Mouse (Mus musculus): ENCODE measurements around the gene Thsd4. TPM values are rescaled to one million over a fixed set of nuclear protein-coding genes. Genes with fewer than 3 reads are reported as not detected.

Thsd4 gene
- polyA plus RNA-seq, 1 experiment from 2014 or later, result 11.8 TPM

DNA sequence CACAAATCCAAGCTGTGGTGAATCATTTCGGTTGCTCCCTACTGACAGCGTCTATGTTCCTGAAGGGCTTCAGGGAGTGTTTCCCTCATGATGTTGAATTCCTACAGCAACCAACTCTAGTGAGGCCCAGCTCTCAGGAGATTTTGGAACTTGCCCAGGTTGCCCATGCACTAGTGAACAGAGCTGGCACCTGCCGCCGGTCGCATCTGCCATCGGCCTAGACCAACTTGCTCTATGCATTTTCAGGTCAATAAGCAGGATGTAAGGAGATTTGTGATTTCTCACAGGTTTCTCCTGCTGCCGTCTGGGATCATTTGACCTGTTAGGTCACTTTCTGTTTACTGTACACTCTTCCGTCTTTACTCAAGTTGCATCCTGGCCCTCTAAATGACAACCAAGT lies 454.6 kb downstream of the Thsd4 start:
- Histone ChIP-seq H3K36me3 (ENCODE audit: control insufficient read depth, insufficient read depth, low read length) (no peaks in the 10 kb centered on the region), H3K4me3 (ENCODE audit: low read depth, low read length) (no peak overlapping the region), H3K4me2 (ENCODE audit: low read depth, severe bottlenecking) (no peak overlapping the region), H3K9me3 (ENCODE audit: control insufficient read depth, low read length) (no peaks in the 10 kb centered on the region), H3K27me3 (ENCODE audit: control insufficient read depth, insufficient read depth, low read length) (no peaks in the 10 kb centered on the region), H3K4me1 (ENCODE audit: control insufficient read depth, insufficient read depth, low read length) (no peaks in the 10 kb centered on the region), H3K27ac (replicated peaks; ENCODE audit: low read depth, low read length) (no peak overlapping the region), H3K9ac (ENCODE audit: low read length) (no peak overlapping the region)
- no peak for ATAC-seq (ENCODE audit: insufficient number of reproducible peaks, low FRiP score, low TSS enrichment, low read depth)
- no peak for DNase-seq (ENCODE audit: low spot score)
- 91% methylated on average over 8 of the region's 8 CpGs for WGBS

GRCm38 (mm10) chr9:60065184-60065583 lies 456.7 kb downstream of the Thsd4 start:
- DNase-seq (ENCODE audit: low spot score) (no peak), ATAC-seq (ENCODE audit: insufficient number of reproducible peaks, low FRiP score, low TSS enrichment, low read depth) (no peak)
- no peak overlapping the region for H3K27ac ChIP-seq (replicated peaks; ENCODE audit: low read depth, low read length)
- no peaks in the 10 kb centered on the region for H3K36me3 ChIP-seq (ENCODE audit: control insufficient read depth, insufficient read depth, low read length)
- no peak overlapping the region for H3K4me3 ChIP-seq (ENCODE audit: low read depth, low read length)
- WGBS, result 91% methylated on average over 4 of the region's 4 CpGs
- H3K4me1 ChIP-seq (ENCODE audit: control insufficient read depth, insufficient read depth, low read length), result no peaks in the 10 kb centered on the region
- H3K9me3 ChIP-seq (ENCODE audit: control insufficient read depth, low read length), result no peaks in the 10 kb centered on the region
- H3K27me3 ChIP-seq (ENCODE audit: control insufficient read depth, insufficient read depth, low read length), result no peaks in the 10 kb centered on the region
- no peak overlapping the region for H3K4me2 ChIP-seq (ENCODE audit: low read depth, severe bottlenecking)
- H3K9ac ChIP-seq (ENCODE audit: low read length), result no peak overlapping the region

DNA sequence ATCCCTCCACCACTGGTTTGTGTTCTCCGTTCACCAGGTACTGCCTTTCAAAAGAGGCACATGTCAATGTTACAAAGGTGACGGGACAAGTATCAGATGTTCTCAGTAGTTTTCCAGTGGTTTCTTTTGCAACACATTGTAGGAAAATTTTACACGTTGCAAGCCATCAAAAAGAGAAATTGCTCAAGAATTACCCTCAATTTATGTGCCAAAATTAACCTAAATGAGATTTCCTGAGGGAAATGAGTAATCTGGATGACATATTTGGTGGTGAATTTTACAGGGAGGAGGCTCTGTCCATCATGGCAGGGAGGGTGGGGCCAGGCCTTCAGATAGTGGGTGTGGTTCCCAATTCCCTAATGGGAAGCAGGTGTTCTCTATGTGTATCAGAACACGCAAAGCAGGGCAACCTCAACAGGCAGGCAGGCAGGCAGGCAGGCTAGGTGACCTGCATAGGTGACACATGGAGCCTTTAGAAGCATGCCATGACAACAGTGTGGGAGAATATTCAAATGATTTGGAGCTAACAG lies 458.6 kb downstream of the Thsd4 start:
- no peaks in the 10 kb centered on the region for H3K9me3 ChIP-seq (ENCODE audit: control insufficient read depth, low read length)
- no peak overlapping the region for H3K27ac ChIP-seq (replicated peaks; ENCODE audit: low read depth, low read length)
- no peak overlapping the region for H3K9ac ChIP-seq (ENCODE audit: low read length)
- DNase-seq (ENCODE audit: low spot score) (no peak), ATAC-seq (ENCODE audit: insufficient number of reproducible peaks, low FRiP score, low TSS enrichment, low read depth) (no peak)
- no peaks in the 10 kb centered on the region for H3K36me3 ChIP-seq (ENCODE audit: control insufficient read depth, insufficient read depth, low read length)
- H3K4me3 ChIP-seq (ENCODE audit: low read depth, low read length), result no peak overlapping the region
- no peaks in the 10 kb centered on the region for H3K27me3 ChIP-seq (ENCODE audit: control insufficient read depth, insufficient read depth, low read length)
- no peaks in the 10 kb centered on the region for H3K4me1 ChIP-seq (ENCODE audit: control insufficient read depth, insufficient read depth, low read length)
- 60% methylated on average over 4 of the region's 4 CpGs for WGBS
- no peak overlapping the region for H3K4me2 ChIP-seq (ENCODE audit: low read depth, severe bottlenecking)

GRCm38 (mm10) chr9:60056131-60056530 lies 465.7 kb downstream of the Thsd4 start:
- WGBS, result 84% methylated on average over 5 of the region's 5 CpGs
- Histone ChIP-seq H3K36me3 (ENCODE audit: control insufficient read depth, insufficient read depth, low read length) (no peaks in the 10 kb centered on the region), H3K4me2 (ENCODE audit: low read depth, severe bottlenecking) (no peak overlapping the region), H3K4me1 (ENCODE audit: control insufficient read depth, insufficient read depth, low read length) (no peaks in the 10 kb centered on the region), H3K9ac (ENCODE audit: low read length) (no peak overlapping the region), H3K27ac (replicated peaks; ENCODE audit: low read depth, low read length) (no peak overlapping the region), H3K4me3 (ENCODE audit: low read depth, low read length) (no peak overlapping the region), H3K9me3 (ENCODE audit: control insufficient read depth, low read length) (no peaks in the 10 kb centered on the region; the same call in 1 of the 2 replicates), H3K27me3 (ENCODE audit: control insufficient read depth, insufficient read depth, low read length) (no peaks in the 10 kb centered on the region)
- DNase-seq (ENCODE audit: low spot score) (no peak), ATAC-seq (ENCODE audit: insufficient number of reproducible peaks, low FRiP score, low TSS enrichment, low read depth) (no peak)

DNA sequence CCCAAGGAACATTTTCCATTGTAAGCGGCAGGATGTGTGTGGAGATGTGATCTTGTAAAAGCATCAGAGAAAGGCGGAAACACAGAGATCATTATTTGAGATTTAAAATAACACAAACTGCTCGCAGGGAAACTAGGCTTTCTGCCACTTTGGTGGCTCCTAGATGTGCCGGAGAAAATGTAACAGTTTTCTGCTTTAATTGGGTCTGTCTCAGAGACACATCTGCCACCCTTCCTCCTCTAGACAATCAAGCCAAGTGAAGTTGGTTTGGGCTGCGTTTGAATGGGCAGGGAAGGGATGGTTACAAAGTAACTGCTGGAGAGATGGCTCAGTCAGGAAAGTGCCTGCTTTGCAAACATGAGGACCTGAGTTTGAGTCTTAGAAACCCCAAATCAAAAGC lies 466.9 kb downstream of the Thsd4 start:
- ATAC-seq (ENCODE audit: insufficient number of reproducible peaks, low FRiP score, low TSS enrichment, low read depth), result no peak
- no peaks in the 10 kb centered on the region; the same call in 1 of the 2 replicates for H3K9me3 ChIP-seq (ENCODE audit: control insufficient read depth, low read length)
- no peak overlapping the region for H3K4me3 ChIP-seq (ENCODE audit: low read depth, low read length)
- WGBS, result 78% methylated on average over 5 of the region's 5 CpGs
- H3K27ac ChIP-seq (replicated peaks; ENCODE audit: low read depth, low read length), result no peak overlapping the region
- no peaks in the 10 kb centered on the region for H3K4me1 ChIP-seq (ENCODE audit: control insufficient read depth, insufficient read depth, low read length)
- no peaks in the 10 kb centered on the region for H3K36me3 ChIP-seq (ENCODE audit: control insufficient read depth, insufficient read depth, low read length)
- H3K27me3 ChIP-seq (ENCODE audit: control insufficient read depth, insufficient read depth, low read length), result no peaks in the 10 kb centered on the region
- no peak overlapping the region for H3K9ac ChIP-seq (ENCODE audit: low read length)
- no peak overlapping the region for H3K4me2 ChIP-seq (ENCODE audit: low read depth, severe bottlenecking)
- DNase-seq (ENCODE audit: low spot score), result no peak

DNA sequence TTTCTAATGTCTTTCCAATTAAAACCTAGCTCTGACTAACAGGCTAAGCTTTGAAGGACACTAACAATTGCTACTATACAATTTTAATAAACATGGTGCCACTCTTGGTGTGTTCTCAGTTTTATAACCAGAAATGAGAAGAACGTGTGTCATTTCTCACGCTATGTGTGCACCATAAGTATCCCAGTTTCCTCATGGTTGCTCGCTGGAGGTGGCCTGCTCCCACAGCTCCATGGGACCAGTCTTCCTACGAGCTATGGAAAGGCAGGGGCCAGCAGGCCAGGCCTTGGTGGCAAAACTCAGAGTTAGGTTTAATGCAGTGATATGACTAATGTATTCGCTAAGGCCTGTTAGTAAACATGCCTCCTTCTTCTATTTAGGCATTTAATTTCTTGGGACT lies 468.7 kb downstream of the Thsd4 start:
- 90% methylated on average over 5 of the region's 5 CpGs for WGBS
- ATAC-seq (ENCODE audit: insufficient number of reproducible peaks, low FRiP score, low TSS enrichment, low read depth), result no peak

GRCm38 (mm10) chr9:60052415-60052814 lies 469.4 kb downstream of the Thsd4 start:
- Histone ChIP-seq H3K4me3 (ENCODE audit: low read depth, low read length) (no peak overlapping the region), H3K4me2 (ENCODE audit: low read depth, severe bottlenecking) (no peak overlapping the region), H3K9me3 (ENCODE audit: control insufficient read depth, low read length) (no peaks in the 10 kb centered on the region; the same call in 1 of the 2 replicates), H3K9ac (ENCODE audit: low read length) (no peak overlapping the region), H3K36me3 (ENCODE audit: control insufficient read depth, insufficient read depth, low read length) (no peaks in the 10 kb centered on the region), H3K27me3 (ENCODE audit: control insufficient read depth, insufficient read depth, low read length) (no peaks in the 10 kb centered on the region), H3K4me1 (ENCODE audit: control insufficient read depth, insufficient read depth, low read length) (no peaks in the 10 kb centered on the region), H3K27ac (replicated peaks; ENCODE audit: low read depth, low read length) (no peak overlapping the region)
- ATAC-seq (ENCODE audit: insufficient number of reproducible peaks, low FRiP score, low TSS enrichment, low read depth), result no peak
- 80% methylated on average over 4 of the region's 4 CpGs for WGBS
- no peak for DNase-seq (ENCODE audit: low spot score)

More for the DNA sequence above, 468.7 kb downstream of the Thsd4 start:
- no peak overlapping the region for H3K9ac ChIP-seq (ENCODE audit: low read length)
- no peaks in the 10 kb centered on the region for H3K4me1 ChIP-seq (ENCODE audit: control insufficient read depth, insufficient read depth, low read length)
- H3K36me3 ChIP-seq (ENCODE audit: control insufficient read depth, insufficient read depth, low read length), result no peaks in the 10 kb centered on the region
- H3K9me3 ChIP-seq (ENCODE audit: control insufficient read depth, low read length), result no peaks in the 10 kb centered on the region; the same call in 1 of the 2 replicates
- DNase-seq (ENCODE audit: low spot score), result no peak
- no peak overlapping the region for H3K27ac ChIP-seq (replicated peaks; ENCODE audit: low read depth, low read length)
- no peak overlapping the region for H3K4me3 ChIP-seq (ENCODE audit: low read depth, low read length)
- H3K27me3 ChIP-seq (ENCODE audit: control insufficient read depth, insufficient read depth, low read length), result no peaks in the 10 kb centered on the region
- no peak overlapping the region for H3K4me2 ChIP-seq (ENCODE audit: low read depth, severe bottlenecking)

- no peaks in the 10 kb centered on the region for H3K27me3 ChIP-seq (ENCODE audit: control insufficient read depth, insufficient read depth, low read length)
- no peaks in the 10 kb centered on the region for H3K36me3 ChIP-seq (ENCODE audit: control insufficient read depth, insufficient read depth, low read length)
- ATAC-seq (ENCODE audit: insufficient number of reproducible peaks, low FRiP score, low TSS enrichment, low read depth), result no peak
- no peak overlapping the region for H3K9ac ChIP-seq (ENCODE audit: low read length)
- no peak overlapping the region for H3K27ac ChIP-seq (replicated peaks; ENCODE audit: low read depth, low read length)
- H3K9me3 ChIP-seq (ENCODE audit: control insufficient read depth, low read length), result no peaks in the 10 kb centered on the region; the same call in 1 of the 2 replicates
- WGBS, result 96% methylated on average over 1 of the region's 1 CpGs
- H3K4me3 ChIP-seq (ENCODE audit: low read depth, low read length), result no peak overlapping the region
- DNase-seq (ENCODE audit: low spot score), result no peak
- H3K4me1 ChIP-seq (ENCODE audit: control insufficient read depth, insufficient read depth, low read length), result peaks cover 11% of the 10 kb centered on the region; the same call in 1 of the 2 replicates
- H3K4me2 ChIP-seq (ENCODE audit: low read depth, severe bottlenecking), result no peak overlapping the region
Observed at GRCm38 (mm10) chr9:60043175-60043574, 478.7 kb downstream of the Thsd4 start.

DNA sequence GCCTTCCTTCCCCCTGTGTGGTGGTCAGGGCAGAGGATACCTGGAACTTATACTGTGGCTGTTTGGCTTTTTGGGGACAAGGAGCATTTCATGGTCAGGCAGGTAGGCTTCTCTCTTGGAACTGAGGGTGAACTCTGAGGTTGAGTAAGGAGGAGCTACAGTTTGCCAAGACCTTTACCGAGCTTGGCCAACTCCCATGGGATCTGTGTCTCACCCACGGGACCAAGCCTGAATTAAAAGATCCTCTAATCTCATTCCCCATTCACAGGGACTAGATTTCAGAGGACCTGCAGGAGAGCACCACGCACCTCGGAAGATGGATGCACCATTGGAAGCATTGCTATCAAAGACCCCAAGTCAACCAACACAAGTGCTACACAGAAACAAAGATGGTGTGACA lies 487.0 kb downstream of the Thsd4 start:
- WGBS, result 95% methylated on average over 4 of the region's 4 CpGs
- peaks cover 11% of the 10 kb centered on the region; the same call in 1 of the 2 replicates for H3K4me1 ChIP-seq (ENCODE audit: control insufficient read depth, insufficient read depth, low read length)
- ATAC-seq (ENCODE audit: insufficient number of reproducible peaks, low FRiP score, low TSS enrichment, low read depth), result no peak

More for the DNA sequence above, 487.0 kb downstream of the Thsd4 start:
- Histone ChIP-seq H3K9me3 (ENCODE audit: control insufficient read depth, low read length) (no peaks in the 10 kb centered on the region), H3K9ac (ENCODE audit: low read length) (no peak overlapping the region), H3K27me3 (ENCODE audit: control insufficient read depth, insufficient read depth, low read length) (no peaks in the 10 kb centered on the region), H3K4me3 (ENCODE audit: low read depth, low read length) (no peak overlapping the region), H3K27ac (replicated peaks; ENCODE audit: low read depth, low read length) (no peak overlapping the region), H3K4me2 (ENCODE audit: low read depth, severe bottlenecking) (no peak overlapping the region), H3K36me3 (ENCODE audit: control insufficient read depth, insufficient read depth, low read length) (no peaks in the 10 kb centered on the region)
- DNase-seq (ENCODE audit: low spot score), result no peak
